Comparison of ENCODE assay signal across 8 mouse cellular contexts in the genomic region with DNA sequence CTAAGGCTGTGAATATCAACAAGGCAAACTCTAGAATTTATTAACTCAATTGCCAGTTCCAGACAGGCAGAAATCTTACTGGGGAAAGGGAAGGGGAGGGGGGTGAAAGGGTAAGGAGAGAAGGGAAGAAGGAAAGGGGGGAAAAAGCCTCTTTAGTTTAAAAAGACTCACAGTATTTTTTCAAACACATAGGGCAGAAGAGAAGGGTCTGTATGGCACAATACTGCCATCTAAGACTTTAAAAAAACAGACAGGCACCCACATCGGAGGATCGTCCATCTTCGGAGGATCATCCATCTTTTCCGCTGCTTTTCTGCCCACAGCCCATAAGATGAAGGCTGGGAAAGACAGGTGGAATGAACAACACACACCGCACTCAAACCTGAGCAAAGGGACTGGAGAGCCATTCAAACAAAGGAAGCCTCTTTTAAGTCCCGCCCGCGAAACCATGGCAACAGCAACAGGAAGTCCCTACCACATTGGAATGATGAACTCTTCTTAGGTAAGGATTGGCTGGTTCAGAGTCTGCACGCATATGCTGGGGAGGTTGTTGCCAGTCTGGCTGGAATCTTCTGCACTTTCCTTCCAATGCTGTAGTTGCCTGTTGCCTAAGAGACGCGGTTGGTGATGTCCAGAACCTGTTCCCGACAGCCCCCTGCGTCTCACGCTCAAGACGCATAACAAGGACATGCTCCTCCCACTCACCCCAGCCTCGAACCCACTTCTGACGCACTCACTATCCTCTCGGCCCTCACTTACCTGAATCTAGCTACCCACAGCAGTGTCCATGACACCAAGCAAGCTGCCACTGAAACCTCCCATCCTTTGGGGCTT. TPM values are rescaled to one million over a fixed set of nuclear protein-coding genes. Genes with fewer than 3 reads are reported as not detected.
DNase-seq lines count a peak whose midpoint lies in the region; ATAC-seq lines count a peak whose summit lies in the region.

No protein-coding gene starts in this region.

- H3K27me3 ChIP-seq in intestine, embryonic 16.5 days (replicated peaks; ENCODE audit: control insufficient read depth, insufficient read depth, low read length), result no peaks in the 10 kb centered on the region

- intact Hi-C loops in left cerebral cortex, postnatal 14 days (cut with DNase I), result no loop called here

- DNase-seq in adrenal gland, postnatal 10 days, result peak; percentile 69
- peak; percentile 85 for DNase-seq in embryo, embryonic 10.5 days (ENCODE audit: low spot score)
- DNase-seq in gastrocnemius, postnatal 25 days, result peak; percentile 14
- DNase-seq in left cerebral cortex, postnatal 14 days (ENCODE audit: low spot score in 2 of 2), result peak; percentile 79 to 89
- peak; percentile 77 for DNase-seq in right cerebral cortex, postnatal 14 days
- DNase-seq in urinary bladder, postnatal 4 days (ENCODE audit: low spot score in 2 of 2), result peak; percentile 31 to 61

- 24% methylated on average over 18 of the region's 18 CpGs for WGBS in intestine, embryonic 16.5 days

- H3K4me2 ChIP-seq in intestine, embryonic 16.5 days (ENCODE audit: low read depth, low read length), result peak overlapping the region; percentile 52

- H3K9me3 ChIP-seq in intestine, embryonic 16.5 days (ENCODE audit: control insufficient read depth, low read length), result no peaks in the 10 kb centered on the region

- no peaks in the 10 kb centered on the region for H3K4me1 ChIP-seq in intestine, embryonic 16.5 days (ENCODE audit: control insufficient read depth, insufficient read depth, low read length)

- ATAC-seq in intestine, embryonic 16.5 days, result peak; percentile 94
- peak; percentile 96 for ATAC-seq in megakaryocyte progenitor cell, adult 5-6 weeks (replicated peaks; ENCODE audit: poor library complexity)

- no peak overlapping the region for H3K27ac ChIP-seq in intestine, embryonic 16.5 days (ENCODE audit: low read length)

- H3K36me3 ChIP-seq in intestine, embryonic 16.5 days (ENCODE audit: control insufficient read depth, insufficient read depth, low read length), result no peaks in the 10 kb centered on the region

- peak overlapping the region; percentile 24; the same call in 1 of the 2 replicates for H3K9ac ChIP-seq in intestine, embryonic 16.5 days (ENCODE audit: low read depth, low read length)

- peak overlapping the region; percentile 43 for H3K4me3 ChIP-seq in intestine, embryonic 16.5 days (ENCODE audit: low read length)

RNA-seq across cellular contexts. Expression of gene Tmem29, which starts 18.2 kb away (rescaled TPM):
- 10 to 100 TPM; 18.8 to 23.7 TPM for total RNA-seq in adrenal gland, postnatal 10 days (2021)
- 1 to 10 TPM; 4.6 to 6.3 TPM for total RNA-seq in gastrocnemius, postnatal 25 days (2021)
- polyA plus RNA-seq in intestine, embryonic 16.5 days (2015; fragmentation: Nextera tagmentation; extraction: Ambion mirVana), result 23.2 and 25.8 TPM in 2 replicates
- total RNA-seq in left cerebral cortex, postnatal 14 days (2021), result 10 to 100 TPM; 45.2 to 45.8 TPM
- 20.7 and 26.4 TPM in 2 replicates for total RNA-seq in megakaryocyte progenitor cell, adult 5-6 weeks (2015)
- 32.6 and 32.7 TPM in 2 replicates for total RNA-seq in megakaryocyte progenitor cell, adult 5-6 weeks (2017)

Comparison
In these comparisons a context has a peak if more than half of its experiments do, and no peak if none do; other contexts are left out.
1. DNase-seq: peak in every context shown above with its lines; median percentile 85 in embryo, embryonic 10.5 days; 84 in left cerebral cortex, postnatal 14 days; 77 in right cerebral cortex, postnatal 14 days; 69 in adrenal gland, postnatal 10 days; 46 in urinary bladder, postnatal 4 days; 14 in gastrocnemius, postnatal 25 days.